Mouse (Mus musculus): ENCODE results near the gene Lzts2. TPM values are rescaled to one million over a fixed set of nuclear protein-coding genes. Genes with fewer than 3 reads are reported as not detected.

Gene Lzts2
- polyA plus RNA-seq, 1 experiment from 2014 or later, result 40.1 TPM

GRCm38 (mm10) chr19:45016341-45017215 is 2.4 kb downstream of the Lzts2 start:
- Histone ChIP-seq H3K9ac (ENCODE audit: low read length) (peak overlapping the region; percentile 85), H3K4me2 (replicated peaks; ENCODE audit: low read depth) (peak overlapping the region; percentile 95), H3K4me1 (replicated peaks; ENCODE audit: control insufficient read depth, insufficient read depth) (peaks cover 7% of the 10 kb centered on the region), H3K27ac (replicated peaks) (peak overlapping the region; percentile 99), H3K9me3 (ENCODE audit: control insufficient read depth, low read length) (no peaks in the 10 kb centered on the region), H3K4me3 (ENCODE audit: low read depth, low read length) (peak overlapping the region; percentile 63), H3K27me3 (ENCODE audit: control insufficient read depth, insufficient read depth, low read length) (no peaks in the 10 kb centered on the region), H3K36me3 (ENCODE audit: control insufficient read depth, insufficient read depth, low read length) (peaks cover 3% of the 10 kb centered on the region; the same call in 1 of the 2 replicates)
- TF ChIP-seq EP300 (optimal IDR thresholded peaks at IDR 0.05) (no peak), CTCF (IDR thresholded peaks at IDR 0.05; ENCODE audit: low read depth) (no peak)
- under 1% methylated on average over 16 of the region's 18 CpGs for WGBS
- ATAC-seq (ENCODE audit: low FRiP score, low TSS enrichment) (peak; percentile 7; the same call in 1 of the 2 replicates), DNase-seq (ENCODE audit: low spot score) (peak; percentile 84)

DNA sequence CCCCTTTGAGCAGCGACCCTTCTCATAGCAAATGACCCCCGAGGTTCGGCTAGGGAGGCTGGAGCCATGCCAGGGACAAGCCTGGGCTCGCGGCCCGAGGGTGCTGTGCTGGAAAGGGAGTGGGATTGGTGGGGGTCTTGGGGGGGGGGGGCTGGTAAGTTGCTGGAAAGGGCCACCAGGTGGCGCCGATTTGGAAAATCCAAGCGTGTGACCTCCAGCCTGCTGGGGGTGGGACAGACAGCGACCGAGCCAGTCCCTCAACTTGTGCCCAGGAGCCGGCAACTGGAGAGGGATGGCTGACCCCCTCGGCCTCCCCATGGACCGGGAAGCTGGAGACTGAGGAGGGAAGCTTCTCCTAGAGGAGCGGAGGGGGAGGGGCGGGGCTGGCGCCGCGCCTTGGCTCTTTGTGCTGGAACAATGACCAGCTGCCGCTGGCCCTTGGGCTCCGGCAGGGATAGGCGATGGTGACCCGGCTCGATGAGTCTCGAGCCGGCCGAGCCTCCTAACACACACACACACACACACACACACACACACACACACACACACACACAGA is 3.1 kb downstream of the Lzts2 start:
- Histone ChIP-seq H3K4me3 (ENCODE audit: low read depth, low read length) (peak overlapping the region; percentile 63), H3K9ac (ENCODE audit: low read length) (peak overlapping the region; percentile 85), H3K27me3 (ENCODE audit: control insufficient read depth, insufficient read depth, low read length) (no peaks in the 10 kb centered on the region), H3K36me3 (ENCODE audit: control insufficient read depth, insufficient read depth, low read length) (no peaks in the 10 kb centered on the region; the same call in 1 of the 2 replicates), H3K4me1 (replicated peaks; ENCODE audit: control insufficient read depth, insufficient read depth) (peaks cover 7% of the 10 kb centered on the region), H3K27ac (replicated peaks) (peak overlapping the region; percentile 99), H3K9me3 (ENCODE audit: control insufficient read depth, low read length) (no peaks in the 10 kb centered on the region), H3K4me2 (replicated peaks; ENCODE audit: low read depth) (peak overlapping the region; percentile 95)
- DNase-seq (ENCODE audit: low spot score), result peak; percentile 86
- ATAC-seq (ENCODE audit: low FRiP score, low TSS enrichment), result peak; percentile 10; the same call in 1 of the 2 replicates
- 0% methylated on average over 21 of the region's 27 CpGs for WGBS
- TF ChIP-seq EP300 (optimal IDR thresholded peaks at IDR 0.05) (no peak), CTCF (IDR thresholded peaks at IDR 0.05; ENCODE audit: low read depth) (peak; percentile 67)

DNA sequence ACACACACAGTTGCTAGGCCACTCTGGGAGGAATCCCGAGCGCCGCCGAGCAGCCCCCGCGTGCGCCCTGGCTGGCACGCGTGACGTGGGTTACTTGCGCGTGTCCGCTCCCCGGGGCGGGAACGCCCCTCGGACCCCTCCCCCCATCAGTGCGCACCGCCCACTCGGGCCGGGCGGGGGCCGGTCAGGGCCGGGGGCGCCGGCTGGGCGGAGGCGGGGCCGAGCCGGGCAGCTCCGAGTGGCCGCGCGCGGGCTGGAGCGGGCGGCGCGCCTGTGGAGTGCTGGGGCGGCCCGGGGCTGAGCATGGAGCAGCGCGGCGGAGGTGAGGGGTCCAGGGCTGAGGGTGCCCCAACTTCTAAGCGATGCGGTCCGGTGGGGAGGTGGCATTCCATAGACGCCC is 3.7 kb downstream of the Lzts2 start:
- H3K36me3 ChIP-seq (ENCODE audit: control insufficient read depth, insufficient read depth, low read length), result no peaks in the 10 kb centered on the region
- H3K4me3 ChIP-seq (ENCODE audit: low read depth, low read length), result peak overlapping the region; percentile 63
- DNase-seq (ENCODE audit: low spot score) (peak; percentile 91), ATAC-seq (ENCODE audit: low FRiP score, low TSS enrichment) (peak; percentile 59)
- H3K4me1 ChIP-seq (replicated peaks; ENCODE audit: control insufficient read depth, insufficient read depth), result peaks cover 7% of the 10 kb centered on the region
- under 1% methylated on average over 36 of the region's 48 CpGs for WGBS
- peak overlapping the region; percentile 85 for H3K9ac ChIP-seq (ENCODE audit: low read length)
- no peaks in the 10 kb centered on the region for H3K9me3 ChIP-seq (ENCODE audit: control insufficient read depth, low read length)
- H3K27me3 ChIP-seq (ENCODE audit: control insufficient read depth, insufficient read depth, low read length), result no peaks in the 10 kb centered on the region
- peak overlapping the region; percentile 99 for H3K27ac ChIP-seq (replicated peaks)
- TF ChIP-seq CTCF (IDR thresholded peaks at IDR 0.05; ENCODE audit: low read depth) (no peak), EP300 (optimal IDR thresholded peaks at IDR 0.05) (no peak)
- H3K4me2 ChIP-seq (replicated peaks; ENCODE audit: low read depth), result peak overlapping the region; percentile 95

GRCm38 (mm10) chr19:45018351-45018831 is 4.2 kb downstream of the Lzts2 start:
- no peaks in the 10 kb centered on the region for H3K9me3 ChIP-seq (ENCODE audit: control insufficient read depth, low read length)
- ATAC-seq (ENCODE audit: low FRiP score, low TSS enrichment) (no peak), DNase-seq (ENCODE audit: low spot score) (no peak)
- TF ChIP-seq CTCF (IDR thresholded peaks at IDR 0.05; ENCODE audit: low read depth) (no peak), EP300 (optimal IDR thresholded peaks at IDR 0.05) (no peak)
- peak overlapping the region; percentile 95 for H3K4me2 ChIP-seq (replicated peaks; ENCODE audit: low read depth)
- peak overlapping the region; percentile 85 for H3K9ac ChIP-seq (ENCODE audit: low read length)
- peaks cover 7% of the 10 kb centered on the region for H3K4me1 ChIP-seq (replicated peaks; ENCODE audit: control insufficient read depth, insufficient read depth)
- H3K27ac ChIP-seq (replicated peaks), result peak overlapping the region; percentile 99
- no peaks in the 10 kb centered on the region; the same call in 1 of the 2 replicates for H3K36me3 ChIP-seq (ENCODE audit: control insufficient read depth, insufficient read depth, low read length)
- WGBS, result 1% methylated on average over 11 of the region's 13 CpGs
- H3K27me3 ChIP-seq (ENCODE audit: control insufficient read depth, insufficient read depth, low read length), result no peaks in the 10 kb centered on the region
- peak overlapping the region; percentile 63 for H3K4me3 ChIP-seq (ENCODE audit: low read depth, low read length)

DNA sequence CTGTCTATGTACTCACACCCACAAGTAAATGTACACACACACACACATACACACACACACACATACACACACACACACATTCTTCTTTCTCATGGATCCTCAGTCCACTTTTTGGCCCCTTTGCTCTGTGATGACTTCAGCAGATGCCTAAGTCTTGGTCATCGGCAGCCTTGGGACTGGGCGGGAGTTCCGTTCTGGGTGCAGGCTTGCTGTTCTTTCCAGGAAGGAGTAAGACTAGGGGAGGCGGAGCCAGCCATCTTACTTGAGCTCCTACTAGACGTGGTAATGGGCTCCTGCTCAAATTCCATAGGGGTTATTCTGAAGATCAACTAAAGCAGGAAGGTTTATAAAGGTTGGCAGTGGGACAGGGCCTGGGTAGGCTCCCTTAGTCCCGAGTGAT is 6.1 kb downstream of the Lzts2 start:
- peak overlapping the region; percentile 43 for H3K4me2 ChIP-seq (replicated peaks; ENCODE audit: low read depth)
- TF ChIP-seq EP300 (optimal IDR thresholded peaks at IDR 0.05) (no peak), CTCF (IDR thresholded peaks at IDR 0.05; ENCODE audit: low read depth) (no peak)
- no peak overlapping the region; the same call in none of the 2 replicates for H3K4me3 ChIP-seq (ENCODE audit: low read depth, low read length)
- peaks cover 12% of the 10 kb centered on the region for H3K36me3 ChIP-seq (ENCODE audit: control insufficient read depth, insufficient read depth, low read length)
- peaks cover 2% of the 10 kb centered on the region for H3K4me1 ChIP-seq (replicated peaks; ENCODE audit: control insufficient read depth, insufficient read depth)
- 0 out of 2 replicates have a peak, but pooled peaks have one; percentile 6 for ATAC-seq (ENCODE audit: low FRiP score, low TSS enrichment)
- peak; percentile 66 for DNase-seq (ENCODE audit: low spot score)
- WGBS, result 31% methylated on average over 6 of the region's 6 CpGs
- no peaks in the 10 kb centered on the region for H3K9me3 ChIP-seq (ENCODE audit: control insufficient read depth, low read length)
- no peaks in the 10 kb centered on the region for H3K27me3 ChIP-seq (ENCODE audit: control insufficient read depth, insufficient read depth, low read length)
- H3K27ac ChIP-seq (replicated peaks), result peak overlapping the region; percentile 58
- H3K9ac ChIP-seq (ENCODE audit: low read length), result peak overlapping the region; percentile 48
